Mouse (Mus musculus): ENCODE data around the gene Prickle2. TPM values are rescaled to one million over a fixed set of nuclear protein-coding genes. Genes with fewer than 3 reads are reported as not detected.

Gene Prickle2
- polyA plus RNA-seq, 1 experiment, result 23.6 TPM

DNA sequence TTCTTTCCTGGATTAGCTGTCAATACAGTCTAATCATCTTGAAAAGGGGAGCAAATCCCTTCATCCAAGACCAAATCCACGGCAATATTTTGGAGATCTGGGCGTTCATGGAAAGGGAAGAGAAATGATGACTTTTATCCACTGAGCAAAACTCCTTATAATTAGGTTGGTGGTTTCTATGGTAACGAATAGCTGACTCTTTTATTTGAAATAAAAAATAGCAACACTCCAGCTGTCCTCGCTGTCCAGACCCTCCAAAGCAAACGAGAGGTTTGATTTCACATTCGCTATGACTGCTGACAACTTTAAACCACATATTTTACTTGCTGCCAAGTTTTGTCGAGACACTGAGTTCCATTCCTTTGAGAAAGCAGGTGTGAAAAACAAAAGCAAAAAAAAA, 64.0 kb downstream of the Prickle2 start:
- no peak for DNase-seq
- TF ChIP-seq CTCF (IDR thresholded peaks at IDR 0.05; ENCODE audit: insufficient read depth, low read length) (no peak), POLR2A (IDR thresholded peaks at IDR 0.05; ENCODE audit: borderline replicate concordance, extremely low read depth, low read depth, low read length) (no peak)
- WGBS, result 55% methylated on average over 7 of the region's 7 CpGs
- no peaks in the 10 kb centered on the region for H3K4me1 ChIP-seq (ENCODE audit: control insufficient read depth, insufficient read depth, low read length)
- H3K4me3 ChIP-seq (replicated peaks; ENCODE audit: extremely low read depth, low read depth, low read length), result no peak overlapping the region

DNA sequence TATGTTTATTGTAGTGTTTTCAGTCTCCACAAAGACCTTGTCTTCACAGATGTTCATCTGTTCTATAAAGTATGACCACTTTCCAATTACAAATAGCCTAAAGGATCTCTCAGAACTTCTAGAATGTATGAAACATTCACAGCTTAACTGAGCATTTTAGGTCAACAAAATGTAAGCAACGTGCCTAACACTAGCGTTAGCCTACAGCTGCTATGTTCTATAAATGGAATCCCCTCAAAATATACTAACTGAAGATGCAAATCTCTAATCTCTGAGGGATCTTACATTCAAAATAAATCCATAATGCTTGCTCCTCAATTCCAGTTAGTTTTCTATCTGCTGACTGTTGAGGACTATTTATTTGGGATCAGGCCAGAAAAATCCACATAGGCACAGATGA, 65.1 kb downstream of the Prickle2 start:
- no peak for TF ChIP-seq CTCF (IDR thresholded peaks at IDR 0.05; ENCODE audit: insufficient read depth, low read length)
- no peak for TF ChIP-seq POLR2A (IDR thresholded peaks at IDR 0.05; ENCODE audit: borderline replicate concordance, extremely low read depth, low read depth, low read length)
- no peak overlapping the region for H3K4me3 ChIP-seq (replicated peaks; ENCODE audit: extremely low read depth, low read depth, low read length)
- DNase-seq, result no peak
- 79% methylated on average over 2 of the region's 2 CpGs for WGBS
- no peaks in the 10 kb centered on the region for H3K4me1 ChIP-seq (ENCODE audit: control insufficient read depth, insufficient read depth, low read length)

DNA sequence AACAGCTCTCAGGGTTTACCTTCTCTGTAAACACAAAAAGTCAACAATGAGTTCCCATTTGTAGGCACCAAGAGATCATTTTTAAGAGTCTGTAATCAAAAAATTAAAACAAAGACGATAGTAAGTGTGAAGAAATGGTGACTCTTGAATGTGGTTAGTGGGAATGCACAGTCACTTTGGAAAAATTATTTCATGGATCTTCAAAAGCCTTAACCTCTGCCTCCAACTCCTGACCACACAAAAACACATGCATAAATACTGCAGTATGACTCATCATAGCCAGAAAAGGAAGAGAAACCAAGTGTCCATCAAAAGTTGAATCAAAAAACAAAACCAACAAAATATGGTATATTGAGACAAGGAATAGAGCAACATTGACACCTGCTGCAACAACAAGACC, 69.5 kb downstream of the Prickle2 start:
- H3K4me3 ChIP-seq (replicated peaks; ENCODE audit: extremely low read depth, low read depth, low read length), result no peak overlapping the region
- no peak for DNase-seq
- H3K4me1 ChIP-seq (ENCODE audit: control insufficient read depth, insufficient read depth, low read length), result no peaks in the 10 kb centered on the region
- no peak for TF ChIP-seq POLR2A (IDR thresholded peaks at IDR 0.05; ENCODE audit: borderline replicate concordance, extremely low read depth, low read depth, low read length)
- TF ChIP-seq CTCF (IDR thresholded peaks at IDR 0.05; ENCODE audit: insufficient read depth, low read length), result no peak
- 38% methylated on average over 1 of the region's 1 CpGs for WGBS

DNA sequence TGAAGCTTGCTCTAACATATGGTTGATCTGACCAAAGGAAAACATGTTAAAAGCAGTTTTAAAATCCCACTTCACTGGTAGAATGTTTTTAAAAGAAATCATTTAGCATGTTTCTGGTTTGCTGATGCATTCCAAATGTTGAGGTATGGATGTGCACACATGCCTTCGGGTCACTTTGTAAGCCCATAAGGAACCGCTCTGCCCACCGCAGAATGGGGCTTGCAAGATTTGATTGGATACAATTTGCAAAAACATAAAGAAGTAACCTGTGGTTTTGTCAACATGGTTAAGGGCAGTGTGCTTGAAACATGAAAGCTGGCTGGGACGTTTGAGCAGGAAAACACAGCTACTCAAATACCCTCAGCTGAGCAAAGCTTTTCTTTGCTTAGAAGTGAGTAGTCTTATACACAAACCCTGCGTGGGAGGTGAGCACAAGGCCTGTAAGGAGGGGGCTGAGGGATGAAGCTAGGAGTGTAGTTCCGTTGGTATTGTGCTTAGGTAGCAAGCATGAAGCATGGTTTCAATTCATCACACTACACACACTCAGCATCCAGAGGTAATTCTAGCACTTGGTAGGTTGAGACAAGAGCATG, 71.0 kb downstream of the Prickle2 start:
- TF ChIP-seq CTCF (IDR thresholded peaks at IDR 0.05; ENCODE audit: insufficient read depth, low read length) (no peak), POLR2A (IDR thresholded peaks at IDR 0.05; ENCODE audit: borderline replicate concordance, extremely low read depth, low read depth, low read length) (no peak)
- Histone ChIP-seq H3K4me1 (ENCODE audit: control insufficient read depth, insufficient read depth, low read length) (no peaks in the 10 kb centered on the region), H3K4me3 (replicated peaks; ENCODE audit: extremely low read depth, low read depth, low read length) (no peak overlapping the region)
- DNase-seq, result no peak
- WGBS, result 69% methylated on average over 6 of the region's 6 CpGs

DNA sequence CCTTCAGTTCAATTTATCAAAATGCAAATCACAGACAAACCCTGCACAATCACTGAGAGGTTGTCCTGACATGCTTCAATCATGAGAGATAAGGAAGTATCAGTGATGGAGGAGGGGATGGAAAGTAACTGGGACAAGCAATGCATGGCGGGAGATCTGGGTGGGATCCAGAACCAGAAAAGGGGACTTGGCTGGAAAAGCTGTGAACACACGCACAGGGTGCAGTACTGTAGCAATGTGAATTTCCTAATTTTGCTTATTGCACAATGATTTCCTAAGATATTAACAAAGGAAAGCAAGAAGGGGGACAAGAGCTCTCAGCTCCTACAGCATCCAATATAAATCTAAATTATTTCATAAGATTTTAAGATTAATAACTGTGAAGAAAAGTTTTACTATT, 75.0 kb downstream of the Prickle2 start:
- whole genome bisulfite sequencing, result 71% methylated on average over 2 of the region's 2 CpGs
- no peak overlapping the region for H3K4me3 ChIP-seq (replicated peaks; ENCODE audit: extremely low read depth, low read depth, low read length)
- TF ChIP-seq POLR2A (IDR thresholded peaks at IDR 0.05; ENCODE audit: borderline replicate concordance, extremely low read depth, low read depth, low read length), result no peak
- TF ChIP-seq CTCF (IDR thresholded peaks at IDR 0.05; ENCODE audit: insufficient read depth, low read length), result no peak
- no peak for DNase-seq
- no peaks in the 10 kb centered on the region for H3K4me1 ChIP-seq (ENCODE audit: control insufficient read depth, insufficient read depth, low read length)

- TF ChIP-seq POLR2A (IDR thresholded peaks at IDR 0.05; ENCODE audit: borderline replicate concordance, extremely low read depth, low read depth, low read length) (no peak), CTCF (IDR thresholded peaks at IDR 0.05; ENCODE audit: insufficient read depth, low read length) (no peak)
- H3K4me3 ChIP-seq (replicated peaks; ENCODE audit: extremely low read depth, low read depth, low read length), result no peak overlapping the region
- H3K4me1 ChIP-seq (ENCODE audit: control insufficient read depth, insufficient read depth, low read length), result no peaks in the 10 kb centered on the region
- WGBS, result 89% methylated on average over 3 of the region's 3 CpGs
- DNase-seq, result no peak
Observed at GRCm38 (mm10) chr6:92627711-92628110, 78.2 kb downstream of the Prickle2 start.

- DNase-seq, result no peak
- 64% methylated on average over 8 of the region's 8 CpGs for WGBS
Observed at GRCm38 (mm10) chr6:92627048-92627617, 78.8 kb downstream of the Prickle2 start.

DNA sequence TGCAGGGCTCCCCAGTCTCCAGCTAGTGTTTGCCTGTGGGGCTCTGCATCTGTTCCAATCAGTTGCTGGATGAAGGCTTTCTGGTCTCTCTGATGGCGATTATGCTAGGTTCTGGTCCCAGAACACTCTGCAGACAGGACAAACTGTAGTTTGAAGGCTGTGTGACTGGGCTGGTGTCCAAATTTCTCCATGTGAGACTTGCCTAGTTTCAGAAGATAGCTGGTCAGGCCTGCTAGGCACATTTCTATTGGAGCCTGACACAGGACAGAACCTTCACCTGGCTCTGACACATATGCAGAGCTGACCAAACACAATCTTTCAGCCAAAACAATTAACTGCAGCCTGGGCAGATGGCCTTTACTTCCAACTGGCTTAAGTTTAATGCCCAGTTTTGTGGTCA, 80.0 kb downstream of the Prickle2 start:
- WGBS, result 62% methylated on average over 1 of the region's 1 CpGs
- TF ChIP-seq CTCF (IDR thresholded peaks at IDR 0.05; ENCODE audit: insufficient read depth, low read length), result no peak
- TF ChIP-seq POLR2A (IDR thresholded peaks at IDR 0.05; ENCODE audit: borderline replicate concordance, extremely low read depth, low read depth, low read length), result no peak
- DNase-seq, result no peak
- H3K4me1 ChIP-seq (ENCODE audit: control insufficient read depth, insufficient read depth, low read length), result peaks cover under 1% of the 10 kb centered on the region; the same call in 1 of the 2 replicates
- no peak overlapping the region for H3K4me3 ChIP-seq (replicated peaks; ENCODE audit: extremely low read depth, low read depth, low read length)

More at GRCm38 (mm10) chr6:92627048-92627617, 78.8 kb downstream of the Prickle2 start:
- no peaks in the 10 kb centered on the region for H3K4me1 ChIP-seq (ENCODE audit: control insufficient read depth, insufficient read depth, low read length)
- H3K4me3 ChIP-seq (replicated peaks; ENCODE audit: extremely low read depth, low read depth, low read length), result no peak overlapping the region
- TF ChIP-seq POLR2A (IDR thresholded peaks at IDR 0.05; ENCODE audit: borderline replicate concordance, extremely low read depth, low read depth, low read length), result no peak
- no peak for TF ChIP-seq CTCF (IDR thresholded peaks at IDR 0.05; ENCODE audit: insufficient read depth, low read length)

- Histone ChIP-seq H3K4me3 (replicated peaks; ENCODE audit: extremely low read depth, low read depth, low read length) (no peak overlapping the region), H3K4me1 (ENCODE audit: control insufficient read depth, insufficient read depth, low read length) (peaks cover 3% of the 10 kb centered on the region; the same call in 1 of the 2 replicates)
- WGBS, result 61% methylated on average over 6 of the region's 6 CpGs
- TF ChIP-seq CTCF (IDR thresholded peaks at IDR 0.05; ENCODE audit: insufficient read depth, low read length), result no peak
- TF ChIP-seq POLR2A (IDR thresholded peaks at IDR 0.05; ENCODE audit: borderline replicate concordance, extremely low read depth, low read depth, low read length), result no peak
- DNase-seq, result no peak
Observed at GRCm38 (mm10) chr6:92624306-92624705, 81.6 kb downstream of the Prickle2 start.

GRCm38 (mm10) chr6:92617183-92617582, 88.8 kb downstream of the Prickle2 start:
- no peak for DNase-seq
- Histone ChIP-seq H3K4me3 (replicated peaks; ENCODE audit: extremely low read depth, low read depth, low read length) (no peak overlapping the region), H3K4me1 (ENCODE audit: control insufficient read depth, insufficient read depth, low read length) (peaks cover 3% of the 10 kb centered on the region; the same call in 1 of the 2 replicates)
- 74% methylated on average over 2 of the region's 2 CpGs for WGBS
- TF ChIP-seq CTCF (IDR thresholded peaks at IDR 0.05; ENCODE audit: insufficient read depth, low read length), result no peak

Measured in lung, adult 2 months (tissue).